Mouse (Mus musculus): ENCODE measurements around the gene Atf6.

Gene Atf6

DNA sequence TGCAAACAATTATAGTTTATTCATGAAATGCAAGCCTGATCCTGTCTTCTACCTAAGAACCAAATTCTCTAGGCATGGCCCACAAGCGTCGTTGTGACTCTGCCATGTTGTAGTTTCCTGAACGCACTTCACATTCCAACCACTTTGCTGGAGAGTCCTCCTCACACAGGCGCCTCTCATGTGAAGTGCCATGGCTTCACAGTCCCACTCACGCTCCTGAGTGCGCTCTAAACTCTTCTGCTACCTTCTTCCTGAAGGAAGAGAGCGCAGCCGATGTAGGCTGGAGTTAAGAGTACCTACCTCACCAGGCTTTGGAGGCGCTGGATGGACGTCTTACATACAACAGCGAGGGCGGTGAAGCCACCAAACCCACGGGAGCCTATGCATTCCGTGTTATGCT, 96.9 kb downstream of the Atf6 start:
- no peak for DNase-seq

- DNase-seq = no peak
Observed at GRCm38 (mm10) chr1:170766997-170767396, 100.6 kb downstream of the Atf6 start.

GRCm38 (mm10) chr1:170764798-170765197, 102.8 kb downstream of the Atf6 start:
- no peak for DNase-seq

- DNase-seq = no peak
Observed at GRCm38 (mm10) chr1:170761634-170762033, 105.9 kb downstream of the Atf6 start.

DNA sequence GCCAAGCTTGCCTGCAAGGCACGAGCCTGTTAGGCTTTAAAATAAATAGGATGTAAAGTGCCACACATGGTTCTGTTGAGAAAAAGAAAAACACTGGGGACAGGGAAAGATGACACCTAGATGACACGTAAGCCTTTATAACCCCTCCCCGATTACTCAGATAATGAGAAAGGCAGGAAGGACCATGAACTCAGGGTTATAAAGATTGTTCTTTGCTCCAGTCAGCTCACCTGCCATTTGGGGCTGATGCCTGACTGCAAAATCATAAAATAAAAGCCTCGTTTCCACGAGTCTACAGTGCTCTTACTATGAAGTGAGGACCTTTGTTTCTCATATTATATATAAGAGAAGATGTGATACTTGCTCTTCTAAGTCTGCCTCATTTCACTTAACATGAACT, 114.0 kb downstream of the Atf6 start:
- no peak for DNase-seq

DNA sequence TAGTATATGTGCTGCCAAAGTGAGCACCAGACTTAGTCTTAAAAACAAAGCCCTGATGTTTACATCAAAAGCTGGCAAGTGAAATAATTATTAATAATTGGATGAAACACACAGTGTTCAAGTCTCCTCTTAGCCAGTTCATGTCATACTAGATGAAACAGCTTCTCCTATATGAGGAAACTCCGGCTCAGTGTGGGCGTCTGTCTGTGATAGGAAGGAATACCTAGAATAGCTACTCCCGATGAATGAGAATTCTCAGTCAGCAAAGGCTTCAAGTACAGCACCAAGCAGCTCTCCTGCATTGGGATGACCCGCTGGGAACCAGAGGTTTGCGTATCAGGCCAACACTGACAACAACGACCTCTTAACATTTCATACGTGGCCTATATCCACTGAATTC, 115.8 kb downstream of the Atf6 start:
- DNase-seq = no peak

DNA sequence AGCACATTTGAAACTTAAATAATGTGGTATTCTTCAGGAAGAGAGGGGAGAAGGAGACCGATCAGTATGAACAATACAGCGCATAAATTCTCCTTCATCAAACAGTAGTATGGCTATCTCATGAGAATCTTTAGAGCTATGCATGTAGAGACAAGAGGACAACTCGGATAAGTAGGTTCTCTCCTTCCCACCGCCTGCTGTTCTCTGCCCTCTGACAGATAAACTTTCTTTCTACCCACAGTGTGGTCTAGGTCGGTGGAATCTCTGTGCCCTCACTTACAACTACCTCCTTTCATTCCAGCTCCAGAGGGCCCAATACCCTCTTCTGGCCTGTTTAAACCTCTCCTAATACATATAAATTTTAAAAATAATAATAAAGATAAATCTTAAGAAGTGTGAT, 121.0 kb downstream of the Atf6 start:
- no peak for DNase-seq

GRCm38 (mm10) chr1:170741497-170742246, 125.9 kb downstream of the Atf6 start:
- no peak for DNase-seq

DNA sequence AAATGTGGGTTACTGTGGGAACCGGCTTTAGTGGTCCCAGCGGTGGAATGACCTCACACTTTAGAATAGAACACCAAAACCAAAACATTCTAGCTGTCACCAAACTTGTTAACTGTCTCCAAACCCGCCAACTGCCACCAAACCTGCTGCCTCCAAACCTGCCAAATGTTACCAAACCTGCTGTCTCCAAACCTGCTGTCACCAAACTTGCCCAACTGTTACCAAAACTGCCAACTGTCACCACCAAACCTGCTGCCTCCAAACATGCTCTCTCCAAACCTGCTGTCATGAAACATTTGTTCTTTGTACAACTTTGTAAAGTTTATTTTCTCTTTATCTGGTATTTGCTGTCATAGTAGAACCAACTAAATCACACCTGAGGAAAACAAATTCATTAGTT, 132.7 kb downstream of the Atf6 start:
- DNase-seq = no peak

- no peak for DNase-seq
Observed at GRCm38 (mm10) chr1:170732596-170732890, 135.0 kb downstream of the Atf6 start.

DNA sequence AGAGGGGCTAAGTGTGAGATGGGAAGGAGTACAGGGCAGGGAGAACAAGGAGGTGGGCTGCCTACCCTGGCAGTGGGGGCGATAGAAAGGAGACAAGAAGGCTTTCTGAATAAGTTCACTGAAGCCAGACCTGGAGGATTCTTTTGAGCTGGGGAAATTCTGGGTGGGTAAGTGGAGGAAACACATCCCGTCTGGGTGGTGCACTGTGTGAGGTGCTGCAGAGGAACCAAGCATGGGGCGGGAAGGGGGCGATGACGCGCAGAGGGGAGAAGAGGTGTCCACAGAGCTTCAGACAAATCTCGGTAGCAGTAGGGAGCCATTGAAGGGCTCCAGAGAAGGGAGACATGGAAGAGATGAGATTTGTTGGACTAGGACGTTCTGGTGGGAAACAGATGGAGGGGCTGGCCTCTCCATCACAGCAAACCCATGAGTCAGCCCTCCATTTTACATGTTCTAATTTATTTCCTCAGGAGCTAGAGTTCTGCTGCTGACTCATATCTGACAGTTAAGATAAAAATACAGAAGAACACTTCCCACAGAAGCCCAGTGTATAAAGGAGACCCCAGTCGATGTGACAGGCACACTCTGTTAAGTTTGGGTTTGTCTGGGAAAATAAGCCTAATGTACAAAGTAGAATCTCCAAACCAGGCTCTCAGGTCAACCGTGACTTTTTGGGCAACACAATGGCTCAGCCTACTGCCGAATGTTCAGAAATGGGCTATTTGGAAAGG, 135.5 kb downstream of the Atf6 start:
- DNase-seq = no peak

GRCm38 (mm10) chr1:170729267-170729962, 138.2 kb downstream of the Atf6 start:
- no peak for DNase-seq

- DNase-seq = peak; percentile 46
Observed at GRCm38 (mm10) chr1:170728524-170728923, 139.0 kb downstream of the Atf6 start.

DNA sequence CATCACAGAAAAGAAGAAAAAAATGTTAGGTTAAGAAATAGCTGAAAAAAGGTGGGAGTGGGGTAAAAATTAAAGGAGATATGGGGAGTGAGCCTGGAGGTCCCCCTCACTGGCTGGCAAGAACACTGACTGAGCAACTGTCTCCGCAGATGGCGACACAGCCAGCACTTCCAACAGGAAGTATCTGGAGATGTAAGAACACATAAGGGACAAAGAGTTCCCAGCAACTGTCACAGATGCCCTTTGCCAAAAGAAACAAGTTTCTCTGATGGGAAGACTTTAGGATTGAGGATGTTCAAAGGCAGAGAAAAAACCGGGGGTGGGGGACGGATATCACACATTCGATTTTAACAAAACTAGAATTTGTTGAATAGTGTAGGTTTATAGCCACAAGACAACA, 146.0 kb downstream of the Atf6 start:
- no peak for DNase-seq

DNA sequence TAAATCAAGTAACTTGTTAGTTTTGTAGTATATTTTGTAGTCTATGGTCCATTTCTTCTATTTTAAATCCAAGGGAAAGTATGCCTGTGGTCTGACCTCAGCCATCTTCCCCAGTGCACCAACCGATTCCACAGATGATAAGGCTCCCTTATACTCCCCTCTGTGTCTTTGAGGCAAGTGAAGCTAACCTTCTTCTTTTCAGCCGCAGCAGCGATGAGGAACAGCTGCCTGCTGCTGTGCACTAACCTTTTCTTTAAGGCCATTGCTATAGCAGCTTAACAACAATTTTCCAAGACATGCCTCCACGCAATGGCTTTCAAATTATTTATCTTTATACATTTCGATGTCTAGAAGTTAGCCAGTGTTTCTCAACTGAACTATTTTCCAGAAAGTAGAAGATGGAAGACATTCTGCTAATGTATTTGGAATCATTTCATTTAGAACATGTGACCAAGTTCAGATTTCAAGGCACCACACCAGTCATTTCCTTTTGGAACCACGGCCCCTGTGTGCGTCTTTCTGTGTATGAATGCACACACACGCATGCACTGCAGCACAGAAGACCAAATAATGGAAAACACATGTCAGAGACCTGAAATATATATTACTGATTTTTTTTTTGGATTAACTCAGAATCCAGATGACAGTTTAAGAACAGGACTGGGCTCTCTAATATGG, 149.3 kb downstream of the Atf6 start:
- DNase-seq = no peak

DNA sequence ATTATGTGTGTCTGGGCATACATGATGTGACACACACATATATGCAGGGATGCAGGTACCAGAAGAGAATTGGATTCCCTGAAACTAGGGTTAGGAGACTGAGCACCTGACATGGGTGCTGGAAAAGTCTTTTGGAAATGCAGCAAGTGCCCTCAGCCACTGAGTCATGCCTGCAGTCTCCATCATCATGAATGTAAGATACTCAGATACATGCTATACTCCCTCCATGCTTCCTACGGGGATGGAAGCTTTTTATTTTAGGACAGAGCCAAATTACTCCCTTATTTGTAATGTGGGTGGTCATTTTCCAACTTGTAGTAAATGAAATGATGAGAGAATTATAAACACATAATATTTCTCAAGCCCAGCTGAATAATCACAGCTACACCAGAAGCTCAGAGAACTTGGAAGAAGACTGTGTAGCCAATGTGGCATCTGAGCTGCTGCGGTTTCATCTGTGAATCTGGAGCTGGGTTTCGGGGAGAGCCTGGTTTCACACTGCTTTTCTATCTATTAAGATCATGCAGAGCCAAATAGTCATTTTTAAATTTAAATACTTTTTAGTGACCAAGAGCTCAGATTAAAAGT, 150.2 kb downstream of the Atf6 start:
- DNase-seq = no peak

GRCm38 (mm10) chr1:170711731-170712130, 155.8 kb downstream of the Atf6 start:
- no peak for DNase-seq

- no peak for DNase-seq
Observed at GRCm38 (mm10) chr1:170709969-170710368, 157.6 kb downstream of the Atf6 start.

DNA sequence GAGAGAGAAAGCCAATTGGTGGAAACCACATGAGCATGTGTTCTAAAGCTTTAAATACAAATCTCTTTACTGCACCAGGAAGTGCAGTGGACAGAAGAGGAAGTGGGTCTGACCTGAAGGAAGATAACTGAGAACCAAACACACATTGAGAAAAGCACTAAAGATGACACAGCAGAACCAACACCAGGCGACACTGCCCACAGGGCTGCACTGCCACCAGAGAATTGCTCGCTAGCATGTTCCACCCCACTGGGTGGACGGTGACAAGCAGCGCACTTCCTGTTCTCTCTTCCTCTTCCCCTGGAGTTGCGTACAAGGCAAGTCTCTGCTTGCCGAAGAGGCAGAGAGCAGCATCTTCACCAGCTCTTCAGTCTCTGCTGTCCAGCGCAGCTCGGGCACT, 158.1 kb downstream of the Atf6 start:
- DNase-seq = no peak

GRCm38 (mm10) chr1:170709034-170709433, 158.5 kb downstream of the Atf6 start:
- no peak for DNase-seq

- DNase-seq = no peak
Observed at GRCm38 (mm10) chr1:170706046-170706445, 161.5 kb downstream of the Atf6 start.

- no peak for DNase-seq
Observed at GRCm38 (mm10) chr1:170704911-170705594, 162.5 kb downstream of the Atf6 start.

DNA sequence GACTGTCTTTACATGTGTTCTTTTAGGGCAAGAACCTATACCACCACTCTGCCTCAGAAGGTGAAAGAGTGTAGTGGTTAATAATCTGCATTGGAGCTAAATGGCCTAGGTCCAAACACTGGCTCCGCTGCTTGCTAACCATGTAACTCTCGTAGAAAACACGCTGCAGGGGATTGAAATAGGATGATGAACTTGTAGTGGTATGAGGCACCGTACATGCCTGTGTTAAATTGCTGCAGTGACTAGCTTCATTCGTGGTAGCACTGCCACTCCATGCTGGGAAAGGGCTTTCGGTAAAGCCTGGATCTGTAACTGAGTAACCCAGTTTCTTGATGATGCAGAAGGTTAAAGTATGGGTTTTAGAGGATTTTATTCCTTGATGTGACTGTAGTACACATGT, 163.5 kb downstream of the Atf6 start:
- DNase-seq = no peak
